Mouse (Mus musculus) gastrocnemius, adult 8-10 months (tissue): ENCODE results near the gene Gm973. TPM values are rescaled to one million over a fixed set of nuclear protein-coding genes. Genes with fewer than 3 reads are reported as not detected.

ENCODE experiments used
- DNase-seq, 2 experiments: peaks; one replicate each; pipeline ENCODE4 v3.0.0; 2022; ENCODE audit warnings: low spot score in 2 of 2
- total RNA-seq, 4 experiments: library from RNA; stranded (reverse); gene quantifications; 2 replicates each; pipeline ENCODE4 v1.2.4; 2022

Gene Gm973
- total RNA-seq, 4 experiments from 2014 or later, result 0.56 to 1.8 (median 0.90) TPM

DNA sequence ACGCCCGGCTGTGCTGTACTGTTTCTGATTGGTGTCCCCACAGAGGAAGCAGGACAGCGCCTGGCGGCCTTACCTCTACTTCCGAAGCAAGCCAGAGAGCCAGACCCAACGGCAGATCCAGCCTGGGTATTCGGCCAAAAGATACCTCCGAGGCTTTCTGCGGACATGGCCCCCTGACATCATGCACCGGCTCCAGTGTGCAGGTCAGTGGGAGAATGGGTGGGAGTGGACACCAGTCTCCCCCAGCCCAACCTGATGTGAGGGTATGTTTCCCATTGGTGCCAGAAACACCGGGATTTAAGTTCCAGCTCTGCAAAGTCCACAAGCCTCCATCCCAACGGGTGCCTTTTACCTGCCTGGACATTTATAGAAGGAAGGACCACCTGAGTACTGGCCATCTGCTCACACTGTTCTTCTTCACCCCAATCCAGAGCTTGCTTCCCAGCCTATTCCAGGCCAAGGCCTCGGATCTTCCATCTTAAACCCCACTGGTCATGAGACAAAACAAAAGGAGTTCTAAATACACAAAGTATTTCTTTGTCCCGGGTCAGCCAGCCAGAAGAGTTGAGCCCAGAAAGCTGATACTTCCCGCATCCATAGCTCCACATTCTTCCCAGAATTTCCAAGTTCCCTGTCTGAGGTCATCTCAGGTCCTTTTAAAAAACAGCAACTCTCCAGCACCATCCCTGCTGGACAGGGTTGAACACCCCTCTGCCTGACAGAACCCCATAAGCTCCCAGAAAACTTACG lies 25.4 kb downstream of the Gm973 start:
- no peak for DNase-seq

DNA sequence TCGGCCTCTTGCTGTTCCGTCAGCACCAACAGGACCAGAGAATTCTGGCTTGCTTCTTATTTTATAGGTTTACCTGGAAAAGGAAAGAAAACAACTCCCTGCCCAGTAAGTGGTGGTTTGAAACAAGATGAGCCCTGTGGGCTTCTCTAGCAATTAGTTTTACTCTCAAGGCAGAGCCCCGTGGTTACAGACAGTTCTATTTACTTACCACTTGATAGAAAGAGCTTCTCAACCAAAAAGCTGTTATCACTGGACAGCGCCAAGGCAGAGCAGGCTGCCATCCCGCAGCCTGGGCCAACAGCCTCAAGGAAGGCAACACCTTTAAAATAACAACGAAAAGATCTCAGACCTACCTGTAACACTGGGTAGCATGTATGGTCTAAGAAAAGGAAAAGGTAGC lies 26.2 kb downstream of the Gm973 start:
- DNase-seq, result no peak

DNA sequence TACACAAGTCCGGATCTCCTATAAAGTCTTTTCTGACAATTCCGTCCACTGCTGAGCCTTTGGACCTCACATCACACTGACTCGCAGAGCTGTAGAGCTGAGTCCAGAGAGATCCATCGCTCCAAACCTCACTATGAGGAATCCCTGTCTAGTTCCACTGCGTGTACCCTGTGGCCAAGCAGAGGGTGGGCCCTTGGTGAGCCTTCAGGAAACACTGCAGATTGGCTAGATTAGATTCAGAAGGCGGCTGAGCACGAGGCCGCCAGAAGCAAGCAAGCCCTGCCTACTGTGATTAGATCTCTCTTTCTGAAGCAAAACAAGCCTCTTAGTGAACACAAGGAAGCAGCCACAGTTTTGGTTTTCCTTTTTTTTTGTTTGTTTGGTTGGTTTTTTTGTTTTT lies 27.8 kb downstream of the Gm973 start:
- DNase-seq, result no peak

DNA sequence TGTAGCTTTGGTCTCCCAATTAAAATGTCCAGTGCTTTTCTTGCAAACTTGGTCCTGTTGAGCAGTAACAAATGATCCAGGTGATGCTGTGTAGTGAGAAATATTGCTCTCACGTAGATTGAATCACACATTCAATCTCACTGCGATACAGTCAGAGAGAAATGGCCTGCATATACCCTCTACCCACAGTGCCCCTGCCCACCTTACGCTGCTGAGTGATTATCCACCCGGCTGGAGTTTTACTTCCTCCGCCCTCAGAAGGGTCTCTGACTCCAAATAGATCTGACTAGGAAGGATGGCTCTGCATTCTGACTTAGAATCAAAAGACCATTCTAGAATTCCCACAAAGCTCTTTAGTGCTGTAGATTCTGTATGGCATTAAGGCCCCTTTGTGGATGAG lies 32.4 kb downstream of the Gm973 start:
- DNase-seq, result no peak

DNA sequence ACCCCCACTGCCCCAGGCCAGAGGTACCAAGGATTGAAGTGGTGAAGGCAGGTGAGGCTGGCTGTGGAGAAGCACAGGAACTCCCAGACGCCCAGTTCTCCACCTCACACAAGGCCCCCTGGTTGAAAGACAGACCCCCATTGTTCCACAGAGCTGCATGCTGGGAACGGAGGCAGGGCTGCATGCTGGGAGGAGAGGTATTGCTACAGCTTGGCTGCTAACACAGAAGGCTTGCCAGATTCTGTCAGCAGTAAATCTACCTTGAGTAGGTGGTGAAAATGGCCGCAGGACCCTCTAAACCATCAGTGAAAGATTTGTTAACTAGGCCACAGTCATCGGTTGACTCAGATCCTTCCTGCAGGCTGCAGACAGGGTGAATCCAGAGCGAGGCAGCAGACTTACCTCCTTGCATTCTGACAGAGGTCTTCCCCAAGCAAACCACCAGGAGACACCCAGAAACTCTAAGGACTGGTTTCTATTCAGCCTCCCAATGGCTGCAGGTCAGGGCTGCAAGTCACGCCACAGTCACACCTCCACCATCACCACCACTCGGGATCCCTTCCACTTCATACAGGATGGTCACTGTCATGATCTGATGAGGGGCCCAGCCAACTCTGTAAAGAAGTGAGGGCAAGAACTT lies 33.1 kb downstream of the Gm973 start:
- no peak for DNase-seq

DNA sequence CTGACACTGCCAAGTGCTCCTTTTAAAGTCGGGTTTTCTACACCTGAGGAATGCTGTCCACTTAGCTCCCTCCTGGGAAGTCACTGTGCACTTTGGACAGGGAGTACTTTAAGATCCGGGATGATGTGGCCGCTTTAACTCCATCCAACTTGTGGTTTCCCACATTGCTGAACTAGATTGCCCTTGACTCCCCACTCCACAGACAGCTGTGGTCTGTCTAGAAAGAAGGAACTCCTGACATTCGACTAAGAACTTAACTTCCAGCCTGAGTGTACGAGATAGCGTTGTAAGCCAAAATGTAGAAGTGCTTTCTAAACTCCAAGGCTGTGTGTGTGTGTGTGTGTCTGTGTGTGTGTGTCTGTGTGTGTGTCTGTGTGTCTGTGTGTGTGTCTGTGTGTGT lies 34.2 kb downstream of the Gm973 start:
- no peak for DNase-seq

DNA sequence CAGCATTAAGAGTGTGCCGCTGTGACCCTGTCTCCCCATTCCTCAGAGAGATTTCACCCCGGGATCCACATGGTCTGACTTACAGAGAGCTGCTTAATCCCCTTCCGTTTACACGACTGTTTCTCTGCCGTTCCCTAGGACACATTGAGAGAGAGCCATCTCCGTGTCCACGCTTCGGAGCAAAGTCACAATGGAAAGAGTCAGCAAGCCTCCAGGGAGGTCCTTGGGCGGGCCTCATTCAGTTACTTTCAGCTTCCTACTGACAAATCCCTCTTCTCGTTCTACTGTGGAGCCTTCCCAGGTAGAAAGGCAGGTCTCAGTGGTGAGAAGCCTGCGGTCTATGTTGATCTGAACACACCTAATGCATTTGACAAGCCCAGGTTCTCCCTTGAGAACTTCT lies 34.9 kb downstream of the Gm973 start:
- DNase-seq, result no peak

DNA sequence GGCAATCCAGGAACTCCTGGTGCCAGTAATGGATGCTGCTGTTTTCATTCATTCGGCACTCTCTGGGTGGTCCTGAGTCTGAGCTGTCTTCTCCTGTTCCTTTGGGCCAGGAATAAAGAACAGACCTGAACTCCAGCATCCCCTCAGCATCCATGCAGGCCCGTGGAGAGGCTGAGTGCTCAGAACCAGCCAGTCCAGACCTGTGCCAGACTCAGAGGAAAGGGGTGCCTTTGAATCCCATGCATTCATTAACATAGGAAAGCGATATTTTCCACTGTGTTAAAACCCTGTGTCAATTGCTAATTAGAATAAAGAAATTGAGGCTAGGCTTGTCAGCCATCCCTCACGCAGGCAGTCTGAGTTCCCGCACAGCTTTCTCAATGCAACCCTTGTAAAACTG lies 37.6 kb downstream of the Gm973 start:
- DNase-seq, result no peak

DNA sequence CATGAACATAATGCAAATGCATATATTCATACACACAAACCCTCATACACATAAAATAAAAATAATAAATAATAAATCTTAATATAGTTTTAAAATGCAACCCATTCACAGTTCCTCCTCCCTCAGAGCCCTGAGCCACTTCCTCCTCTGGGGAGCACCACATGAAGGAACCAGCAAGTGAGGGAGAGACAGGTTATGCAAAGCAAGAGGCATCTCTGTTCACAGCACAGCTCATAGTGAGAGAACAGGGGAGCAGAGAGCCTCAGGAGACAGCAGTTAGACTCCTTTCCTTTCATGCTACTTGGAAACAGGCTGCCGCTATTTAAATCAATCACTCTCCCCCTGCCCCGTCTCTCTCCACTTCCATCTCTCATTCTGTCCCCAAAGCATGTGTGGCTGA lies 47.5 kb downstream of the Gm973 start:
- no peak for DNase-seq

DNA sequence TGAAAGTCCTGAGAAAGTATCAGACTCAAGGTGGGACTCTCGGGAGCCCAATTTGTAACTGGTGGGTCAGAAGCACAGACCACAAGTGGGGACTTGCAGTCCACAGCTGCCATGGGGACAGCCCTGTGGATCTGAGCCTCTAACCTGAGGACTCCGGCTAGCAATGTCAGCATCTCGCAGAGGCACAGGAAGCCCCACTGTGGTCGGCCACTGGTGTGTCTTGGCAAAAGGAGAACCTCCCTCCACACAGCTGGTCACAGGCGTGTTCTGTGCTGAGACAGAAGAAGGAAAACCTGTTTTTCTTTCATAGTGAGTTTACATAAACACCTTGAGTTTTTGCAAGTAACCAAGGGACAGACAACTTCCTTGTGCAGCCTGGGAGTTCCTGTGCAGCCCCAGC lies 49.7 kb downstream of the Gm973 start:
- DNase-seq, result no peak

DNA sequence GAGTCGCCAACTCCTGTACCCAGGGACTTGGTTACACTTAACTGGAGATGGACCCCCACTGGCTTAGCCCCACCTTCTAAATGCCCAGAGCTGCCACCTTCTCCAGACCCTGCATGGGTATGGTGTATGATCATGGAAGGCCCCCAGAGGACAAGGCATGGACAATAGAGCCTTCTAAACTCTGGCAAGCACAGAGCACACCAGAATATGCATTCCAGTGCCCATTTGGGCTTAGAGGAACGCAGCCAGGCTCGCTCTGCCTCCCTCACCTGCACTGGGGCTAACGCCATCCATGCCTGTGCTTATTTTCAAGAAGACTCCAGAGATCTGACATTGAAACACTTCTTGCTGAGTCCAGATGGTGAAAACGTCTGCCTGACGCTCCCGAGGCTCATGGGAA lies 50.2 kb downstream of the Gm973 start:
- no peak for DNase-seq

DNA sequence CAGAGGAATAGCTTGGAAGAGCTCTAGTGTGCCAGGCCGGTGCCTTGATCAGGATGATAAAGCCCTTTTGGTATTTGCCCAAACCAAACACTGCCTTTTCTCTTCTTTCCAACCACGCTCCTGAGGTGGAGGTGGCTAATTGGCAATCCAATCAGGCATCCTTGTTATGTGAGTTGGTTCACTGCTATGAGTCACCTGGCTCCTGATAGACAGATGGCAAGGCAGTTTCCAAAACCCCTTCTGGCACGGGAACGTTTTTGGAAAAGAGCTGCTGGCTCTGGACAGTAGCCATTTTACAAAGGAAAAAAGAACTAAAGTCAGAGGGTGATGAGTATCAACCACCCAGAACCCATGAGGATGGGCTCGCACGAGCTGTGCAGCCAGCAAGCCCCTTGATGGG lies 50.9 kb downstream of the Gm973 start:
- no peak for DNase-seq

DNA sequence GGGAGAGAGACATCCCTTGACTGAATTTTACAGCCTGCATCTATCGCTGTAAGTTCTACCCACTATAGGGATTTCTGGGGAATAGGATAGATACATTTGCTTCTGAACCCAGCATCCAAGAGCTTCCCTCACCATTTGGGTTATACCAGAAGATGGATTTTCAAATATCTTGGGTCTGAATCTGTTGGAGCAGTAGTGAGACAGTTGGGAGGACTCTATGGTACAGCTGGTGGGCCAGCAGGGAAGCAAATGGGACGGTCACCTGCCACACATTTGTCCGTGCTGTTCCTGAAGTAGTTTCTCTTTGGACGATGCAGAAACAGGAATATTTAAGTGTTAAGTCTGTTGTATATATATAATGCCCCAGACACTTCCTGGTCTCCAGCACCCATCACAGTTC lies 51.5 kb downstream of the Gm973 start:
- no peak for DNase-seq

DNA sequence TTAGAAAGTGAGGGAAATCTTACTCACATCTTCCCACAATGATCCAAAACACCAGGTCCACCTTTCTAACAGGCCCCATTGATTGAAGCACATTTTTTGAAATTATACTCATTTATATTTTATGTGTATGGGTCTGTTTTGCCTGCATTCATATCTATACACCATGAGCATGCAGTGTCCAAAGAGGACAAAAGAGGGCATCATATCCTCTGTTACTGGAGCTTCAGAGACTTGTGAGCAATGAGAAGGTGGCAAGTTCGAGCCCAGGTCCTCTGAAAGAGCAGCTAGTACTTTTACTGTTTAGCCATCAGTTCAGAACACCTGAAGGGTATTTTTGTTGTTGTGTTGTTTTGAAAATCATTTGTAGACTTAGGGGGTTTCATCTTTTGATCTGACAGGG lies 52.2 kb downstream of the Gm973 start:
- no peak for DNase-seq

DNA sequence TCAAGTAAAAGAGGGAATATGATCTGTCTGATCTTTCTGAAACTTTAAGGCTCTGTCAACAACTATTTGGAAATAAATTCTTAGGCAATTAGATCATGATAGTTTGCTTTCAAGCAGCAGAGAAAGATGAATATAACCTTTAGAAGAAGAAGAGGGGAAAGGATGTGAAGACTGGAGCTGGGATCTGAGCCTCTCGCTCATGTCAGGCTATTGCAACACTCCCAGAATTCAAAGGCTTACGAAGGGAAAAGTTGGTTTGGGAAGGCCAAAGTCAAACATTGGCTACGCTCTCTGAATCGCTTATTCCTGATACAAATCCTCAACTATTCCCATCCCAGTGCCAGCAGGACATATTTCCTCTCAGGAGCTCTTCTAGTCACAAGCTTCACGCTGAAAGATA lies 53.2 kb downstream of the Gm973 start:
- DNase-seq, result no peak

DNA sequence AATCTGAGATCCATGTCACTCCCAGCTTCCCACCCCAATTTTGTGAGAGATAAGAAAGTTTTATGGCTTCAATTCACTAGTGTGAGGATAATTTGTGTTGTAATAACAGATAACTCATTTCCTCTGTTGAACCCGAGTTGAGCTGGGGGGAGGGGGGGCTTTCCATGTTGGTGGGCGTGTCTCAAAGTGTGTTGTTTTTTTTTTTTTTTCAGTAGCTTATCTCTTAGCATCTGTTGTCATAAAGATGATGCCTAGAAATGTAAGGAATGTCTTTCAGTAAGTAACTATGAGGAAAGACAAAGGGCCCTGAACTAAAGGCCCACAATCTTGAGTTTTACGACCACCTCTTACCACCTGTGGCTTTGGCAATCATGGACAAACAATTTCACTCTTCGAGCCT lies 54.7 kb downstream of the Gm973 start:
- DNase-seq, result no peak

DNA sequence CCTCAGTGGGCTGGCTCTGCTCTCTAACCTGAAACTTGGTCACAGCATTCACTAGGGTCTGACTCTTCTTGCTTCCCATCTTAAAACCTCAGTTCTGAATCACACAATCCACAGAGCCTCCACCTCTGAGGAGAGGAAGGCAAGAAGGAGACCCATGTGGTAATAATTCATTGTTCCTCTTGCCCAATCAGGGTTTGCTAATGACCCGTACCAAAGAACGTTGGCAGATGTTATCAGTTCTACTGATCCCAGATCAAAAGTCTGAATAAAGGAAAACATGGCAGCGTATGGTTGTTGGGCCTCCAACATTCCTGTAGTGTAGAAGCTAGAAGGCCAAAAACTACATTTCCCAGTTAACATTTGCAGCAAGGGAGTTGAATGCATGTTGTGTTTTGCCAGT lies 55.4 kb downstream of the Gm973 start:
- DNase-seq, result no peak

DNA sequence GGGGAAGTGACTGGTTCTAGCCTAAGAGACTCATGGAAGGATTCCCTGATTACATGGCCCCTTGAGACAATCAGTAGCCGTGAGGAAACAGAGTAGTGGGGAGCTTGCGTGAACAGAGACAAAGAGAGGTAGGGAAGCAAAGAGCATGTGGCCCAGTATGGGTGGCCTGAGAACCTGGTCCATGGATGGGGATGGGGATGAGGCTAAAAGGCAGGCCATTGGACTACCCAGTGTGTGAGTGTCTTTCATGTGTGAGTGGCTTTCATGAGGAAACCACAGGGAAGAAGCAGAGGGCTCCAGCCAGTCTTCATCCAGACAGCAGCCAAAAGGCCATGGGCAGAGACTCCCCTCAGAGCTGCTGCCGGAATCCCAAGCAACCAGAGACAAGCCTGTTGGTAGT lies 57.8 kb downstream of the Gm973 start:
- DNase-seq, result no peak

DNA sequence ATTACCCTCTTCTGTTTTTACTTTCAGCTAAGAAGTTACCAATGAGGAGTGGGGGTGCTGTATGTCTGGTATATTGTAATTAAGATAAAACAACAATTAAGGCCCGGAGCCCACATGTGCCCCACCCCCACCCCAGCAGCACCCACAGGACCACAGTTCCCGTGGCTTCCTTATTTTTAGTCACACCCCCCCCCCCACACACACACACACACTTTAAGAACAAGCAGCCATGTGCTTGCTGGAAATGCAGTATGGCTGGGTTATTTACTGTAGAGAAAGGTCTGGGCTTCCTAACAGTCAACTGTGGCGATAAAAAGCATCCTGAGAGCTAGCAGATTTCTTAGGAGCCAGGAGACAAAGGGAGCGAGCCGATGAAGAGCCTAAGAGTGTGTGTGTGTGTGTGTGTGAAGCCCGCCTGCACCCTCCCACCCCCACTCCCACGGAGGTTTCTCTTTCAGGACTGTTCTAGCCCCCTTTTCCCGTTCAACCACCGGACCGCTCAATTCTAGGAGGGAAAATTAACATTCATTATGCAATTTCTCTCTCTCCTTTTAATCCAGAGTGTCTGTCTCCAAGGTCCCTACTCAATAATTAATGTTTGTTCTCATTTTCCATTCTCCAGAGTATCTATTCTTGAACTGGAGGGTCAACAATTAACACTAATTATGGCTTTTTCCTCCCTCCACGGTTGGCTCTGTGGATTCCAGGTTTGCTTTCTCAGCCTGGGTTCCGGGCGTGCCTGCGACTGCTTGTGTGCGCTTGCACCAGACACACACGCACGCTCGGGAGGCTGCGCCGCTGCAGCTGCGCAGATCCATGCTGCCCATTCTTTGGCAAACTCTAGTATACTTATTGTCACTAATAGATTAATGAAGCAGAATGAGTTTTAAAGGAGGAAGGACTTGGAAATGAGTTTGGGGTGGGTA lies 58.5 kb downstream of the Gm973 start:
- no peak for DNase-seq

DNA sequence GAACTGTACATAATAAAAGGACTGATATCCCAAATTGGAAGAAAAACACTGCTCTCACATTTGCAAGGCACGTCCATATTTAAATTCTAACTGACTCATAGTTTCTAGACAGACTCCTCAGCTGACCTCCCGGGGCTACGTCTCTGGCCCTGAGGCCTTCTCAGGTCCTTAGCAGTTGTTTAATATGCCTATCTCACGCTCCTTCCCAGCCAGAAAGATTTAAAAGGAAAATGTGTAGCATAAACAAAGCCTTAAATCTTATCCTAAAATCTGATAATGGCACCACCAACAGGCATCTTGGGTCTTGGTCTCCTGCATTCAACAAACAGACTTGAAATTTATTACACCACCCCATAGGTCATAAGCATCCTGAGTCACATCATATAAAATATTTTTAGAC lies 62.7 kb downstream of the Gm973 start:
- DNase-seq, result no peak

DNA sequence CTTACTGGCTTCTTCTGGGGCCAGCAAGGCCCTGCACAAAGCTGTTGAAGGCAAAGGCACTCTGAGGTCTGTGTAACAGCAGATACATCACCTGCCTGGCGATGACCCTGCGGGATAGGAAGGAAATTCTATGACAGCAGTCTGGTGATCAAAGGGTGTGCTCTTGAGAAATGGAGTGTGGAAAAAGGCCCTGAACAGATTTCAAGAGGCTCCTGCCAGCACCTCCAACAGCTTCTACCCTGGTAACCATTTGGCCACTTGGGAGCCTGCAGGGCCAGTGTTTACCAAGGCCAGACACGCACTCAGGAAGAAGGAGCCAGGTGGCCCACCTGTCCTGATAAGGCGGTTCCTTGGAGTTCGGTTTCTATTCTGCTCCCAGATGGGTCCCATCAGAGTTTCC lies 63.3 kb downstream of the Gm973 start:
- DNase-seq, result no peak

DNA sequence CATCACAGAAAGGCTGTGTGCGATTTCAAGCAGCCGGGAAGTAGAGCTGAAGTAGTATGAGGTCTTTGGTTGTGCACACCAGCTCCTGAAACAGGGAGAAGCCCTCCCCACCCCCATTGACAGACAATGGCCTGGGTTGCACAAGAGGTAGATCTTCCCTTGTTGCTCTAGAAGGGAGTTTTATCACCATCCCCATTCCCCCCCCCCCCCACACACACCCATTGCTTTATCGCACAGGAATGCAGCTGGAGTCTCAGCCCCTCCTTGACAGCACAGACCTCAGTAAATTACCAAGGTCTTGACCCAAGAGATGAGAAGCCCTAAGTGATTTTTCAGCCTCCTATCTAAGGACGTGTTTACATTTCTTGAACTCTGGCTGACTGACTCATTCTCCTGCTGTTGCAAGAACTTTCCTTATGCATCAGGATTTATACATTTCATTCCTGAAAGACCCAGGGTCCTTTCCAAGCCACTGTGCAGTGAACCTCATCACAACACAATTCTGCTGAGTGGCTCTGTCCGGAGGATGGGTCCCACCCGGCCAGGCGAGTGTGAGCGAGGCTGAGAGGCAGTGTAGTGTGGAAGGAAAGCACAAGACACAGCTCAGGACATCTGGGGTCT lies 64.2 kb downstream of the Gm973 start:
- no peak for DNase-seq
